Mouse (Mus musculus): ENCODE results near the gene Gm6370.

- TF ChIP-seq EP300 (IDR thresholded peaks at IDR 0.05; ENCODE audit: low read depth) (no peak), CTCF (IDR thresholded peaks at IDR 0.05; ENCODE audit: low read depth) (no peak)
Observed at GRCm38 (mm10) chr5:146471821-146472220, 19.3 kb upstream of the Gm6370 start.

Data from liver, postnatal 0 days (tissue).